Mouse (Mus musculus) left cerebral cortex, adult 8-10 months (tissue): ENCODE data around the gene Ankrd6. TPM values are rescaled to one million over a fixed set of nuclear protein-coding genes. Genes with fewer than 3 reads are reported as not detected.

Experiments used
- DNase-seq, 2 experiments: peaks; one replicate each; pipeline ENCODE4 v3.0.0; 2022; ENCODE audit warnings: low spot score in 2 of 2
- total RNA-seq, 4 experiments: library from RNA; stranded (reverse); gene quantifications; 2 replicates each; pipeline ENCODE4 v1.2.4; 2022

The Ankrd6 gene
- total RNA-seq, 4 experiments from 2014 or later: 40.6 to 48.4 (median 40.7) TPM

DNA sequence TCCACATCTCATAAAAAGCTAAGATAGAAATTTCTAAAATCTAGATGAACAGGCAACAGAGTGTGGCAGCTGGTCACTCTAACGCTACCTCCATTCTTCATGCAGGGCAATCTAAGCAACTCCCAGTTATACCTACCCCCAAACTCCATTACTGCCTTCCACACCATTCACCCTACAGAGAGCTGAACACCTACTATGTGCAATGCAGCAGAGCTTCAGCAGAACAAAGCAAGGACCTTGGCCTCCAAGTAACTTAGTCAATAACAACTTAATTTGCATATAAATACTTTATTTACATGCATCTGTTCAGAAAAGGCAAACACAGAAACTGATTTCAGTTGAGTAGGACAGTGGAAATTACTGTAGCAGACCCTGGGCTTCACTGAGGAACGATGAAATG lies 44.7 kb downstream of the Ankrd6 start:
- no peak for DNase-seq

DNA sequence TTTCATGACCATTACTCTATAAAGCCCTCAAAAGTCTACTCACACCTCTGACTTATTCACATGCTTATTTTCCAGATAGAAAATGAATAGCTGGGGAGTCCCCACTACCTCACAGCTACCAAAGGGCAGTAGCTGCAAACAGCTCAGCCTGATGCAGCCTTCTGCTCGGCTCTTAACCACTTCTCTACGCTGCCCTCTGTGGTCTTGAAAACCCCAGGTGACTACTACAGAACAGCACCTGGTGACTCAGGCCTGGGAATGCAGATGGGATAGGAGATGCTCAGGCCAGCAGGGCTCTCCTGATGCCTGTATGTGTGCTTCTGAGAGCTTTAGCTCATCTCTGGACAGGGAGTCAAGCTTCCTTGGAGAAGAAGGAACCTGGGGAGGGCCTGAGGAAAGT lies 45.3 kb downstream of the Ankrd6 start:
- no peak for DNase-seq

DNA sequence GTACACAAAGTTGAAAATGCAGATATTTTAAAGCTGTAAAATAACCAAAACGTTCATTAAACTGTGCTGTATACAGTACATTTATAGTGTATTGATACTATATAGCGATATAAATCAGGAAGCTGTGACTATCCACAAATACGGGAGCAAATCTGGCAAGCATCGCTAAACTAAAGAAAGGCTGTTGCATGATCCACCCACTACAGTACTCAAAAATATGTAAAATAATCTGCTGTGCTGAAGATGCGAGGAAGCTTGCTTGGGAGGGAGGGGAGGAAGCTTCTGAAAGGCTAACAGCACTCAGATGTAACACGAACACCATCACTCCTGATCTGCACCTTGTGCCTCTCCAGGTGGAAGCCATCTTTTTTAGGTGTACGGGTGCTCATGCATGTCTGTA lies 46.8 kb downstream of the Ankrd6 start:
- DNase-seq: no peak

DNA sequence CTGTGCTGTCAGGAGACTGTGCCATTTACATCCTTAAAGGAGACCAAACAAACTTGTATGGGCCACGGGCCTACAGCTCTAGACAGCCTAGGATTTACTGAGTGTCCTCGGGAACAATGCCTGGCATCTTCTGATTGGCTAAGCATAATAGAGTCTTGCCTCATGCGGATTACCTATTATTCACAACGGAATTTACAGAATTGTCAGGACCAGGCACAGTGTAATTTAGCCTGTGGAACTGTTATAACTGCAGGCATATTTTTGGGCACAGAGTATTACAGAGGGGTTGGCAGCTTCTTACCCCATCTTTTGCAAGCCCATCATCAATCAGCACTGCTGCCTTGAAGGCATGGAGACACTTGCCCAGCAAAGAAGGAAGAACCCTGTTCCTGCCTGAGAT lies 51.6 kb downstream of the Ankrd6 start:
- no peak for DNase-seq

DNA sequence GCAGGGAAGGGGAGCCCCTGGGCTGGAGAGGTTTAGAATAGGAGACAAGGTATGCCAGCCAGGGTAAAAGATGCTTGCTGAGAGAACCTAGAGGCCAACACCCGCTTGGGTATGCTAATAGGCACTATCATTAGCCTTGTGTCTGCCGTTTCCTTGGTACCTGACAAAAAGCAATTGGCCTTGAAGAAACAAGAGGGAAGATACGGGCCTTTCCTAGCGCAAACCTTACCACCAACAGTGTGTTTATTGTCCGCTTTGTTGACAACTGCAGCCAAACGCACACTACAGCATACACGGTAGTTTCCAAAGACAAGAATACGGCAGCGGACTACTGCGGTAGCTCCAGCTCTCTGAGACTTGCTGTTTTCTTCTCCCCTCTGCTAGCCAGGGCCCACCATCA lies 59.3 kb downstream of the Ankrd6 start:
- no peak for DNase-seq

DNA sequence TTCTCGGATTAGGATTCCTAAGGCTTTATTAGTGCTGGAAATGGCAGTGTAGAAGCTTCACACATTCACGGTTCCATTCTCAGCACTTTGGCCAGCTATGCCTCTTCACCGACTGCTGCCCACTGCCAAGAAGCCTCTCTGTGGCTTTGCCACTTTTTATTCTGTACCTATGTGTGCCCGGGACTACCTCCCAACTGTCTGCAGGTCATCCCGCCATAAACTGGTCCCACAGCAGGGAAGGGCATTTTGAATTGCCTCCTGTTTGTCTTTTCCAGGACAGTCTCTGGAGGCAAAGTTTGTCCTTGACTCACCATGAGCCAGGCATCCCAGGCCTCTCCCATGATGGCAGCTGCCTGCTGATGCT lies 59.9 kb downstream of the Ankrd6 start:
- no peak for DNase-seq

DNA sequence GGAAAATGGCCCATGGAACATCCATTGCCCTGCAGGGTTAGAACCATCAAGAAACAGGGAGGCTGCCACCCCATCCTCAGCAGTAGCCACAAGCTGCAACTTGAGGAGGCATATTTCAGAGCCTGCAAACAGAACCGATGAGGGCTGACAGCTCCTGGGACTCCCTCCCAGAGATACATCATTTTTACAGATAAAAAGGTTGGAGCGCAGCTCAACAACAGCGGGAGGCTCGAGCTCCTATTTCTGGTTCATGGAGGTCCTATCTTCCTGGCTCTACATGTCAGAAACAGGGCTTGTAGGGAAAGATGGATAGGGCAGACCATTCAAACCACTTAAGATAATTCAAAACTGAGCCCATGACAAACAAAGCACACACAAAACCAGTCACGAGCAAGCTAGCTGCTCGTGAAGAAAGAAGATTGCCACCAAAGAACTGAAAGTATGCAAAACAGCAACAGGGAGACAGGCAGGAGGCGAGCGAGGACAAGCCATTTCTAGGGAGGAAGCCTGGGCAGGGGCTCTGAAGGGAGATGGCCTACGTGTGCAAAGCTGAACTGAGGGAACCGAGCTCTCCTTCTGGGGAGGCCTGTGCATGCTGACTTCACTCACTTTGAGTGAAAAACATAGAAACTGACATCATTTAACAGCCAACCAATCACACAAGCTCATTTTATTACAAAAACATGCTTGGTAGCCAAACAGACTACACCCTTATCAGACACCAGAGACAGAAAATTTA lies 60.5 kb downstream of the Ankrd6 start:
- no peak for DNase-seq

DNA sequence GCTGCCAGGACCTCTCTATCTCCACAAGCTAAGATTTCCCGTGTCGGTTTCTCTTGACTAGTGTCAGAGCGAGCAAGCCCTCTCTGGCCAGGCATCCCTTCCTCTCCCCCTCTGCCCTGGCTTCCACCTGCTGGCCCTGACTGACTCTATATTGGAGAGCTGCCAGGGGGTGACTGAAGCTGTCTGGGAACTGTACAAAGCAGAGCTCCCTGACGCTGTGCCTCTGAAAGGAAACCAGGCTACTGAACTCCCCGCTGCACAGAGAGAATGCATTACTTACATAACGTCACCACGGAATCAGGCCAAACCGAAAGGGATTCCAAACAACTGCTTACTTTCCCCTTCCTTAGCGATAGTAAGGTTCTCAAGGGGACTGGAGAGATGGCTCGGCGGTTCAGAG lies 61.4 kb downstream of the Ankrd6 start:
- DNase-seq: peak in 1 of 2 experiments; percentile 57

DNA sequence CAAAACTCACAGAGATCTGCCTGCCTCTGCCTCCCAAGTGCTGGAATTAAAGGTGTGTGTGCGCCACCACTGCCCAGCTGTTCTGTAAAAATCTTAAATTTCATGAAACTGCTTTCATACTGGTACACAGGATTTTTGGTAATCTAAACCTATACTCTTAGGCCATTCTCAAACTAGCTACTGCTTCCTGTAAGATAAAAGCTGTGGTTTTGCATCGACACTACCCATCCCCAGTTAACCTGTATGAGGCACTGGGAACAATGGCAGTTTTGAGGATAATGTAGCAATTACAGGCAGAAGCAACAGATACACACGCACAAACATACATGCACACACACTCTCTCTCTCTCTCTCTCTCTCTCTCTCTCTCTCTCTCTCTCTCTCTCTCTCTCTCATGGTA lies 64.2 kb downstream of the Ankrd6 start:
- no peak for DNase-seq

DNA sequence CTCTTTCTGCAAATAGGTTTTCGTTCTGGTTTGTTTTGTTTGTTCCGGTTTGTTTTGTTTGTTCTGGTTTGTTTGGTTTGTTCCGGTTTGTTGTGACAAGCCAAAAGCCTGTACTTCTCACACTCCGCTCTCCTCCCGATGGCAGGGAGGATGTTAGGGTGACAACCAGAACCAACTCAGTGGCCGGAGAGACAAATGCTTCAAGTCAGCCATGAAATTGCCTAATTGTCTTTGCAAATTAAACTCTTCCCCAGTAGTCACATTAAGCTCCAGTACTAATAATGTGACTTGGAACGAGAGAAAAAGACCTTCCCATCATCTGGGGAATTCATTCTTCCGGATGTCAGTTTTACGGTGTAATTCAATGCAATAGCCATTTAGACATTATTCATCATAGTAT lies 66.0 kb downstream of the Ankrd6 start:
- no peak for DNase-seq

DNA sequence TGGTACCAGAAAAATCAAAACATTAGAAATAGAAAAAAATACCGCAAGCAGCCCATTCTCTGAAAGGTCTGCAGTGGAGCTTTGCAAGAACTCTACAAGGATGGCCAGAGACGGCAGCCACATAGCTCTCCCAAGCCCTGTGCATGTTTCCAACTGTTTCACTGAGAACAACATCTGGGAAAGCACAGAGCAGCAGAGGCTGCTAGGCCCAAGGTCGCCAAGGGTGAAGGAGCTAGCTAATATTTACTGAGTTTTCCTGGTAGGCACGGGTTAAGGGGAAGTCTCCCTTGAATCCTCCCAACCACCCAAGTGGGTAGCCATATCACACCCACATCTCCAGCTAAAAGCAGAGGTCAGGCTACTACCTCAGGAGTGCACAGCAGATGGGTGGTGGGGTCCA lies 69.6 kb downstream of the Ankrd6 start:
- no peak for DNase-seq

DNA sequence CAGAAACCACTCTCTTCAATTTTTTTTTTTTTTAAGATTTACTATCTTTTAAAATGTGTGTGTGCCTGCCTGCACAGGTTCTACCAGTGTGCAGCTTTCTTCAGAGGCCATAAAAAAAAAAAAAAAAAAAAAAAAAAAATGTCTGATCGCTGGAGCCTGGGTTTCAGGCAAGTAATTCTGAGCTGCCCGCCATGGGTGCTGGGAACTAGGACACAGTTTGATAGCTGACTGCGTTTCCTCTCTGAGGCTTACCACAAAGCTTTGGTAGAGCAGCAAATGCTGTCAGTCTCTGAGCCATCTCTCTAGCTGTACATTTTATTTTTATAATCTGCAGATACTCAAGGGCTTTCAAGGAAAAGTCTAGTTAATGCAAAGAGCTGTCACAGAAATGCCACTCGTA lies 76.0 kb downstream of the Ankrd6 start:
- no peak for DNase-seq

DNA sequence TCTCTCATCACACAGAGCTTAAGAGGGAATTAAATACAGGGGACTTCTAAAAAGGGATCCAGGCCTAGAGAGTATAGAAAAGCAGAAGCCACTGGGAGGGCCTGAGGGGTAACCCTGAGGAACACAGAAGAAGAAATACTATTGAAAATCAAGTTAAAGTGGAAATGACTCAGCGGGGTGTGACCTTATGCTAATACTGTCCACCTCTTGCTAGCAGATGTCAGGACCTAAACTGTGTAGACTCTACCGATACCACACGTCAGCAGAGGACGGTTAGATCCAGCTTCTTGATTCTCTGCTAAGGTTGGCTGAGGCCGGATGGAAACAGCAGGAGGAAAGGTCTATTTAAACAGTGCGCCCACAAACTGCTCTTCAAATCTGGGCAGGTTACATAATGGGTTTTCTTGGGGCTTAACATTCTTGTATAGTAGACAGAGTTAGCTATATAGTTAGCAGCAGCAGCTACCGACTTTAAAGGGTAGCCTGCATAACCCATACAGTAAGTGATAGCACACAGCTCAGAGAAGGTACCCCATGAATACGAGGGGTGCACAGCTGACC lies 78.4 kb downstream of the Ankrd6 start:
- no peak for DNase-seq

DNA sequence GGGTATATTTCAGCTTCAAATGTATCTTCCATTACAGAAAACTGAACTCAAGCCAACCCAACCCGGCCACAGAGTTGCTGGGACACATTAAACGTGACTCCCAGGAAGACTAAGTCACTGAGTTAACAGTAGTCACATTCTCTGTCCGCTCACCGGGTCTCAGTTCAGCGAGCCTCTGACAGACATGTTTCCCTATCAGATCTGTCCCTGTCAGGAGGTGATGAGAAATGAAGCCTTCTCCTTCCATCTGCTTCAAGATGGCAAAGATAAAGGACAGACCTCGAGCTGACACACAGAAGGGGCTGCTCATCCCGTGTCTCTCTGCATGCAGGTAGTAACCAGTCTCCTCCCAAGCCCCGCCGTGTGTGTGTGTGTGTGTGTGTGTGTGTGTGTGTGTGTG lies 81.3 kb downstream of the Ankrd6 start:
- DNase-seq: no peak

DNA sequence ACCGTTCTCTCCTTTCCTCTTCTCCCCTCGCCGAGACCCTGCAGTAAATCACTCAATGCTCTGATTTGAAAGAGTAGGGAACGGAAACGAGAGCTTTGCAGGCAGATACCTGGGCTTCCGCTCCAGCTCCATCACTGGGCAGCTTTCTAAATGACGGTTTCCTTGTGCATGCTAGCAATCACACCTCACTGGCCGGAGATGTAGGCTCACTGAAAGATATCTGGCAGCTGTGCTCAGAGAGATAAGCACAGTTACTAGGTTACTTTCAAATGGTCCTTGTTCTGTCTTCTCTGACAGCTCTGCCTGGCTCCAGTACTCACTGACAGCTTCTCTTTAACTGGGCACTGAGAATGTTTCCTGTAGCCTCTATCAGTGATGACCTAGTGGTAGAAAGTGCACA lies 81.8 kb downstream of the Ankrd6 start:
- DNase-seq: no peak

DNA sequence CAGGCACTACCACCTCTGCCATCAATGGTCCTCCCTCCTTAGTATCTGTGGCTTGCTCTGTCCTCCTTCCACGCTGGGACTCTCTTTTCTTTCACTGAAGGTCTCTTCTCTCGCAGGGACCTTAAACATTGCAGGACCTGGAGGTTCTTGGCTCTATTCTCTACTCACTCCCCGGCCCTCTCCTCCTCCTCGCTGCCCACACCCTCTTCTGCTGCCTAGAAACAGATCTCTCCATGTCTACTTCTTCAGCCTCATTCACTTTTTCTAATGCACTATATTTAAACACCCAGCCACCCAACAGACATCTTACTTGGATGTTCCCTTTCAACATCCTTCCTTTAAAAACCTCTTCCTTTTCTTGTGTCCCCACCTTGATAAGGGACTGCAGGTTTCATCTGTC lies 82.2 kb downstream of the Ankrd6 start:
- peak in 1 of 2 experiments; percentile 32 for DNase-seq

DNA sequence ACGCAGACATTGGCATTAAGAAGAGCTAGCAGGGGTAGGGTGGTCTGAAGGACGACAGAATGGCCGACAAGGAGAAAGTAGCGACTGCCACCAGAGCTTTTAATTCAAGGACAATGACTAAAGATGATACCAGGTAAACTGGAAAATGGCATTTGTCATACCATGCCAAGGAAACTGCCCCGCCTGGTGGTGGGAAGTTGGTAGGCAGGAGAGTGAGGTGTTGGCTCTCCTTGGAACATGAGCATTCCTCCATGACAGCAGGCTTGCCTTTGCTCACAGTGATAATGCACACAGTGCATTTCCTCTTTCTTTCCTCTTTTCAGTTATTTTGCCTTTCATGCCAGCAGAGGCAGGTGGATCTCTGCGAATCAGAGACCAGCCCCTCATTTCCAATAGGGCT lies 83.2 kb downstream of the Ankrd6 start:
- DNase-seq: no peak

DNA sequence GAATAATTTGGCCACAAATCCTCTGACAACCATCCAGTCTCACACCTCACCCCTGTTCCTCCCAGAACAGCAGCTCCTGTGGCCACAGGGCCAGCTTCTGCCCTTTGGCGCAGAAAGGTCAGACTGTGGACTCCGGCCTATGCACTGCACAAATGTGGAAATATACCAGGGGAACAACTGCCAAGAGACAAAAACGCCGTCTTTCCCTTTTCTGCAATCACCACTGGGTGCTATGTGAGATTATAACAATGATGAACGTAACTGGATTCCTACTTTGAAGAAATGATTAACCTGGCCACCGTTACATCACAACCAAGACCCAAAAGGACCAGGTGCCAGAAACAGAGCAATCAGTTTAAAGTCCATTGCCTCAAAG lies 85.8 kb downstream of the Ankrd6 start:
- no peak for DNase-seq

DNA sequence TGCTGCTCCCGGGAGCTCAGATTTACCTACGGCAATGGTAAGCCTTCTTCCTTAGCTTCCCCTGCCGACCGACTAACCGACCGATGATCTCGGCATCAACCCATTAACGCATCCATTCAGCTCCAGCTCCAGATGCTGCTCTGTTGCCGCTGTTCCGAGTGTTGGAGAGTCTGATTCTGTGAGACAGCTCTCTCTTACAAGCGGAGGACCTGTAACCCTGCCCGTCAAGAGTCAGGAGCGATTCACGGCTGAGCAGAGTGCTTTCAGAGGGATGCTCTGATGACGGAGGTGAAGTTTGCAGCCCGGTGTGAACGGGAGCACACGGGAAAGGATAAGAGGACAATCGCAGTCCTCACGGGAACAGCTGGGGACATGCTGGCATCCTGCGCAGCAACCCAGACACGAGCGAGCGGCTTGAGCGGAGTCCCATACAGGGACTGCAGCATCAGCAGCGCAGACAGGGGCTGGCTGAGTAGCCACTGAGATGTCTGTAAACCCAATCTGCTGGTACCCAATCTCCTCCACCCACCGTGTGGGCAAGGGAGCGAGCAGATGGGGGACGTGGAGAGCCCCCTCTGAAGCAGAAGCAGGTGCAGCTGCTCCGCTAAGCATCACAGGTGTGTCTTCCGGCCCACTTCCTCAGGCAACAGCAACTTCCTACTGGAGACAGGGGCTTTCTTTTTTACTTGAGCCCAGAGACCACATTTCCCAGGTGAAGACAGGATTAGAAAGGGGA lies 86.3 kb downstream of the Ankrd6 start:
- DNase-seq: no peak

DNA sequence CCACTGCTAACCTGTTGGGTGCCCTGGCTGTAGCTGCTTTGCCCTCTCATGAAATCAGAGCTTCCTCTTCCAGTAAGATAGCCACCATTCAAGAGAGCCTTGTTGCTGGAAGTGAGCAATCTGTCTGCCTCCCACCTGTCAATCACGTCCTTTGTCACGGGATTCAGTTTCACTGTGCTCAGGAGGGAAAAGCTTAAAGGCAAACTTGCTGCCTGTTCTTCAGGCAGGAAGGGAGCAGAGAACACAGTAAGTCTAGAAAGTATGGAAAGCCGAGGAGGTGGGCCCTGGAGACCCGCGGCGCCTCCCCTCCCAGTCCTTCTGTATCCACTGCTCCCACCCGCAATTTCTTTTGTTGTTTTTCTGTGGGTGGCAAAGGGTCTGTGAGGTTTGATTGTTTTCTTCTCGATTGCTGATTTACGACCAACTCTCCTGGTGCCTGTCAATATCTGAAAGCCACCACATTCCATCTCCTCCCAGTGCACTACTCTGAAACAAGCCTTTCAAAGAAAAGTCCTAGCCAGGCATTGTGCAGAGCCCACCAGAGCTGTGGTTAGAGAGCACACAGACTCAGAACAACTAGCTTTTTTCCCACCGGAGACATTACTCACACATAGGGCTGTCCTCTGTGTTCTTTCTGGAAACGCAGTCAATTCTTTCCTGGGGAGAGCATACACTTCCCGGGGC lies 87.1 kb downstream of the Ankrd6 start:
- DNase-seq: no peak

DNA sequence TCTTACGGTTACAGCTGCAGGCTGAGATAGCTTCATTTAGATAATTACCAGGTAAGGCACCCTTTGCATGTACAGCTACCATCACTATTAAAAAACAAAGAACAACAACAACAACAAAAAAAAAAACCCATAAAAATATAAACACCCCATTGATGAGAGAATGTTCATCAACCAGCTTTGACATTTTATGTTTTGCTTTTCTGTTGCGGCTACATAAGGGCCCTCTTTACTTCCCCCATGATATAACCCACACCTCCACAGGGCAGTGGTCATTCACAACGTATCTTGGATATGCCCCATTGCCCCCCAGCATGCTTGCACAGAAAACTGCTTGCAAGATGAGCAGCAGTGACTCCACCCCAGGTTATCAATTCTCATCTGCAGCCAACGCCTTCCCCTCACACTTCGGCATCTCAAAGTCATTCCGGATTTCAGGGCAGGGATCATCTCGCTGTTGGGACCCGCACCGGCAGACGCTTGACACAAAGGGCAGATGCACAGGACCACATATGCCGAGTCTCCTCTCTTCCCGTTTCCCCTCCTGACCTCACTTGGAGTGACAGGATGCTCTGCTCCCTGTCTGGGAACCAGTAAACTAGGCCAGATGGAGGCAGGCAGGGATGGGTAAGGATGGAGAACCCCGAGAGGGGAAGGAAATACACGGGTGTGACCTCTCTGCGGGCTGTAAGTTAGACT lies 87.7 kb downstream of the Ankrd6 start:
- DNase-seq: no peak
